Mouse (Mus musculus): ENCODE data around the gene Cutal. TPM values are rescaled to one million over a fixed set of nuclear protein-coding genes. Genes with fewer than 3 reads are reported as not detected.
A peak's percentile ranks its signal among the peaks of the same experiment; 100 is the strongest.

Cutal gene
- polyA plus RNA-seq, 1 experiment from 2014 or later = 0.65 TPM

DNA sequence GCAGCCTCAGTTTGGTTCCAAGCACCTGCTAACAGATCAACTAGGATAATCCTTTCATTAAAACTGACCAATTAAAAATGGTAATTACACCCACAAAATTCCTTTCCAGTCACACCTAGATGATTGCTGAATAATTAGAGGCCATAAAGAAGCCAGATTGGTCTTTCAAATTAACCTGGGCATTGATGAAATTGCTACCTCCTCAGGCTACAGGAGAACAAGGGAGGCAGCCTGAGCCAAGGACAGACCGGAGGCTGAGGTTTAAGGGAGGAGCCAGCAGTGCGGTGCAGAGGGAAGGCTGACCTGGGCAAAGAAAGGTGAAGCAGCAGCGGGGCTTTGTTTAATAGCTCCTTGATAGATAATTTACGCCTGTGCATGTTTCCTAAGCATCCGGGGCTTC lies 63.3 kb downstream of the Cutal start:
- Histone ChIP-seq H3K4me1 (replicated peaks; ENCODE audit: control insufficient read depth, insufficient read depth, low read length) (peaks cover 8% of the 10 kb centered on the region), H3K4me3 (ENCODE audit: low read length) (no peak overlapping the region), H3K9me3 (ENCODE audit: control insufficient read depth, low read length) (no peaks in the 10 kb centered on the region), H3K27ac (ENCODE audit: low read length) (no peak overlapping the region), H3K9ac (ENCODE audit: low read length) (no peak overlapping the region), H3K36me3 (ENCODE audit: control insufficient read depth, insufficient read depth, low read length) (no peaks in the 10 kb centered on the region), H3K27me3 (ENCODE audit: control insufficient read depth, insufficient read depth, low read depth, low read length) (peaks cover 4% of the 10 kb centered on the region; the same call in 1 of the 2 replicates), H3K4me2 (ENCODE audit: low read depth, low read length) (no peak overlapping the region)
- no peak for ATAC-seq (ENCODE audit: low read depth)
- WGBS = 10% methylated on average over 5 of the region's 5 CpGs

- Histone ChIP-seq H3K27ac (ENCODE audit: low read length) (no peak overlapping the region), H3K36me3 (ENCODE audit: control insufficient read depth, insufficient read depth, low read length) (no peaks in the 10 kb centered on the region), H3K4me1 (replicated peaks; ENCODE audit: control insufficient read depth, insufficient read depth, low read length) (peaks cover 8% of the 10 kb centered on the region), H3K27me3 (ENCODE audit: control insufficient read depth, insufficient read depth, low read depth, low read length) (peaks cover 4% of the 10 kb centered on the region; the same call in 1 of the 2 replicates), H3K9me3 (ENCODE audit: control insufficient read depth, low read length) (no peaks in the 10 kb centered on the region), H3K4me3 (ENCODE audit: low read length) (no peak overlapping the region), H3K9ac (ENCODE audit: low read length) (no peak overlapping the region), H3K4me2 (ENCODE audit: low read depth, low read length) (no peak overlapping the region)
- ATAC-seq (ENCODE audit: low read depth) = peak; percentile 64; the same call in 1 of the 2 replicates
- 53% methylated on average over 8 of the region's 8 CpGs for WGBS
Measured at GRCm38 (mm10) chr2:34938269-34939208, 64.3 kb downstream of the Cutal start.

- Histone ChIP-seq H3K4me3 (ENCODE audit: low read length) (no peak overlapping the region), H3K4me1 (replicated peaks; ENCODE audit: control insufficient read depth, insufficient read depth, low read length) (peaks cover 8% of the 10 kb centered on the region), H3K27me3 (ENCODE audit: control insufficient read depth, insufficient read depth, low read depth, low read length) (peaks cover 4% of the 10 kb centered on the region; the same call in 1 of the 2 replicates), H3K4me2 (ENCODE audit: low read depth, low read length) (no peak overlapping the region), H3K9me3 (ENCODE audit: control insufficient read depth, low read length) (no peaks in the 10 kb centered on the region), H3K27ac (ENCODE audit: low read length) (no peak overlapping the region), H3K9ac (ENCODE audit: low read length) (no peak overlapping the region), H3K36me3 (ENCODE audit: control insufficient read depth, insufficient read depth, low read length) (no peaks in the 10 kb centered on the region)
- ATAC-seq (ENCODE audit: low read depth) = no peak
- 61% methylated on average over 5 of the region's 5 CpGs for WGBS
Measured at GRCm38 (mm10) chr2:34940246-34940645, 66.0 kb downstream of the Cutal start.

GRCm38 (mm10) chr2:34941061-34941675 lies 67.0 kb downstream of the Cutal start:
- peaks cover 8% of the 10 kb centered on the region for H3K4me1 ChIP-seq (replicated peaks; ENCODE audit: control insufficient read depth, insufficient read depth, low read length)
- H3K36me3 ChIP-seq (ENCODE audit: control insufficient read depth, insufficient read depth, low read length) = no peaks in the 10 kb centered on the region
- ATAC-seq (ENCODE audit: low read depth) = no peak
- WGBS = 71% methylated on average over 11 of the region's 11 CpGs
- no peak overlapping the region for H3K27ac ChIP-seq (ENCODE audit: low read length)
- H3K9me3 ChIP-seq (ENCODE audit: control insufficient read depth, low read length) = no peaks in the 10 kb centered on the region
- no peak overlapping the region for H3K9ac ChIP-seq (ENCODE audit: low read length)
- peaks cover 4% of the 10 kb centered on the region; the same call in 1 of the 2 replicates for H3K27me3 ChIP-seq (ENCODE audit: control insufficient read depth, insufficient read depth, low read depth, low read length)
- no peak overlapping the region for H3K4me2 ChIP-seq (ENCODE audit: low read depth, low read length)
- no peak overlapping the region for H3K4me3 ChIP-seq (ENCODE audit: low read length)

Other genes with a start within 250 kb of the Cutal start
- gene Gapvd1, start 119.2 kb upstream of the Cutal start, polyA plus RNA-seq (2015; fragmentation: Nextera tagmentation; extraction: Ambion mirVana) = 78.3 and 86.3 TPM in 2 replicates
- gene Hspa5, start 102.4 kb upstream of the Cutal start, polyA plus RNA-seq (2015; fragmentation: Nextera tagmentation; extraction: Ambion mirVana) = 940 and 945 TPM in 2 replicates
- gene Rabepk, start 74.5 kb upstream of the Cutal start, polyA plus RNA-seq (2015; fragmentation: Nextera tagmentation; extraction: Ambion mirVana) = 35.4 and 36.3 TPM in 2 replicates
- gene Fbxw2, start 48.1 kb upstream of the Cutal start, polyA plus RNA-seq (2015; fragmentation: Nextera tagmentation; extraction: Ambion mirVana) = 81.8 and 89.5 TPM in 2 replicates
- gene Gm34653, start 41.4 kb upstream of the Cutal start, polyA plus RNA-seq (2015; fragmentation: Nextera tagmentation; extraction: Ambion mirVana) = not detected in 2 replicates
- gene Psmd5, start 572 bp downstream of the Cutal start, polyA plus RNA-seq (2015; fragmentation: Nextera tagmentation; extraction: Ambion mirVana) = 104 and 106 TPM in 2 replicates
- gene Phf19, start 39.6 kb downstream of the Cutal start, polyA plus RNA-seq (2015; fragmentation: Nextera tagmentation; extraction: Ambion mirVana) = 3.4 and 4.6 TPM in 2 replicates
- gene Traf1, start 87.4 kb downstream of the Cutal start, polyA plus RNA-seq (2015; fragmentation: Nextera tagmentation; extraction: Ambion mirVana) = 4.3 and 4.7 TPM in 2 replicates
- 2.4 and 4.2 TPM in 2 replicates for gene Hc, start 187.0 kb downstream of the Cutal start, polyA plus RNA-seq (2015; fragmentation: Nextera tagmentation; extraction: Ambion mirVana)
- 0.65 and 1.2 TPM in 2 replicates for gene AI182371, start 227.1 kb downstream of the Cutal start, polyA plus RNA-seq (2015; fragmentation: Nextera tagmentation; extraction: Ambion mirVana)
- 23.7 and 26.2 TPM in 2 replicates for gene Cntrl, start 235.1 kb downstream of the Cutal start, polyA plus RNA-seq (2015; fragmentation: Nextera tagmentation; extraction: Ambion mirVana)